Mouse (Mus musculus) common myeloid progenitor, adult 5-6 weeks (primary cell): ENCODE data around the gene Itm2a. TPM values are rescaled to one million over a fixed set of nuclear protein-coding genes. Genes with fewer than 3 reads are reported as not detected.

Experiments used
- ATAC-seq: replicated peaks from 2 replicates; pipeline ENCODE4 v1.8.0; 2016; ENCODE audit warnings: low read depth, mild to moderate bottlenecking, moderate TSS enrichment, inconsistent platforms; ENCODE audit not compliant: poor library complexity, severe bottlenecking
- total RNA-seq: library from RNA; stranded (forward); fragments of 200-1000, 187-1606 nt; gene quantifications from 2 replicates; pipeline ENCODE4 v1.2.3, GENCODE M21; 2017

The Itm2a gene
- 3.2 and 4.3 TPM in 2 replicates for total RNA-seq

- ATAC-seq, result peak; percentile 91
Measured at GRCm38 (mm10) chrX:107402915-107403912, at the start of gene Itm2a. Gene Itm2a (minus strand): TSS chrX:107403376.

DNA sequence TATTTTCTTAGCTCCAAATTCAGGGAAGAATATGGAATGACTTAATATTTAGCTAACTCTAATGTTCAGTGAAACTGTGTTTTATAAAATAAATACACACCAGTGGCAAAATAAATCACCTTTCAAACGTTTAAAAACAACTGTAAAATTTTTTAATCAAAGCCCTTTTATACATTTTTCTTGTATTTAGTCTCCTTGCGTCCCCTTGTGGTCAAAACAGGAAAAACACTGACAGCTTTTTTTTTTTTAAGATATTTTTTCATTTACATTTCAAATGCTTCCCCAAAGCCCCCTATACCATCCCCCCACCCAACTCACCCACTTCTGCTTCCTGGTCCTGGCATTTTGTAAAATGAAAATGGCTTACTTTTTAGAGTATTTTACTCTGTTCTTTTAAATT is 32.7 kb upstream of the Itm2a start:
- ATAC-seq, result no peak

DNA sequence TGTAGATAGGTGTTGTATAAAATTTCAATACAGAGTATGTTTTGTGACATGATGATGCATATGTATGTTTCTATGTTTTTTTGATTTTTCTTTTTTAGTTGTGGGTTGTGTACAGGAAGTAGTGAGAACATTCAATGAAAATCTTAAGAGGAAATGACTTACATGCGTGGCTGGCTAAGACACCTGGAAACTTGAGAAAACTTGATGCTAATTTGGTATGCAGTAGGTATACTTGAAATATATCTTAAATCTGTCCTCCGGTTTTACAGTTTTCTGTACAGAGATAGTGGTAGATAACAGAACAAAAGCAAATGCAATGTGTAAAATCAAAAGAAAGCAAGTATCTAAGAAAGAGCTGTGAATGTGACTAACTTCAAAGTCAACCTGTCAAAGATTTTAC is 18.1 kb upstream of the Itm2a start:
- no peak for ATAC-seq

GRCm38 (mm10) chrX:107417345-107417744 is 14.2 kb upstream of the Itm2a start:
- no peak for ATAC-seq

- no peak for ATAC-seq
Measured at GRCm38 (mm10) chrX:107415999-107416398, 12.8 kb upstream of the Itm2a start.

- peak; percentile 34; the same call in 1 of the 2 replicates for ATAC-seq
Measured at GRCm38 (mm10) chrX:107402481-107402880, 695 bp downstream of the Itm2a start.

GRCm38 (mm10) chrX:107399087-107399486 is 4.1 kb downstream of the Itm2a start:
- no peak for ATAC-seq

GRCm38 (mm10) chrX:107393256-107393655 is 9.9 kb downstream of the Itm2a start:
- no peak for ATAC-seq

GRCm38 (mm10) chrX:107375329-107375728 is 27.8 kb downstream of the Itm2a start:
- ATAC-seq, result no peak

Other genes starting within 250 kb of the Itm2a start
- gene Gpr174, start 147.5 kb downstream of the Itm2a start, total RNA-seq, result 0.14 and 0.34 TPM in 2 replicates